In genomic region chr8:124301935-124302555, GRCm38 (mm10) we compare ENCODE assay signal across 20 mouse cellular contexts.
A peak's percentile ranks its signal among the peaks of the same experiment; 100 is the strongest.
DNase-seq lines count a peak whose midpoint lies in the region; ATAC-seq and TF ChIP-seq lines count a peak whose summit lies in the region.
"Had no signal": no experiment of that assay in that cellular context is flagged by ENCODE, and none has a peak within 500 bp of the region (broad histone marks: within the 10 kb centered on the region; RNA-seq: fewer than 3 reads in every experiment).

No protein-coding gene starts in this region.

- H3K27me3 ChIP-seq in forebrain, embryonic 14.5 days (replicated peaks; ENCODE audit: control insufficient read depth, insufficient read depth, low read length) = no peaks in the 10 kb centered on the region
- no peaks in the 10 kb centered on the region for H3K27me3 ChIP-seq in forebrain, embryonic 13.5 days
- no peaks in the 10 kb centered on the region for H3K27me3 ChIP-seq in hindbrain, embryonic 10.5 days (ENCODE audit: insufficient read depth, poor library complexity, severe bottlenecking)
- no peaks in the 10 kb centered on the region for H3K27me3 ChIP-seq in hindbrain, postnatal 0 days (ENCODE audit: insufficient read depth, low read length)
- H3K27me3 ChIP-seq: CH12.LX; hindbrain, embryonic 12.5 days; Patski had no signal

- no peaks in the 10 kb centered on the region for H3K4me1 ChIP-seq in forebrain, embryonic 14.5 days (ENCODE audit: control insufficient read depth, insufficient read depth, low read length)
- no peaks in the 10 kb centered on the region for H3K4me1 ChIP-seq in forebrain, embryonic 13.5 days
- peaks cover 31% of the 10 kb centered on the region for H3K4me1 ChIP-seq in hindbrain, embryonic 10.5 days (replicated peaks)
- H3K4me1 ChIP-seq in hindbrain, postnatal 0 days (ENCODE audit: insufficient read depth, low read length) = no peaks in the 10 kb centered on the region

- no peak overlapping the region for H3K4me3 ChIP-seq in forebrain, embryonic 14.5 days (ENCODE audit: low read depth, low read length)
- no peak overlapping the region for H3K4me3 ChIP-seq in forebrain, embryonic 13.5 days
- H3K4me3 ChIP-seq in hindbrain, embryonic 10.5 days = no peak overlapping the region
- H3K4me3 ChIP-seq in hindbrain, postnatal 0 days (ENCODE audit: low read length) = no peak overlapping the region
- H3K4me3 ChIP-seq: embryonic facial prominence, embryonic 10.5 days; hindbrain, embryonic 12.5 days had no signal

- no peak for DNase-seq in forebrain, embryonic 14.5 days (ENCODE audit: low spot score)
- no peak for DNase-seq in hindbrain, embryonic 10.5 days (ENCODE audit: low spot score)
- DNase-seq in hindbrain, postnatal 0 days (ENCODE audit: low spot score) = no peak
- peak; percentile 63 for DNase-seq in brain, adult 2 months (ENCODE audit: low read depth, low spot score)
- no peak for DNase-seq in right cerebral cortex, postnatal 4 days
- no peak for DNase-seq in layer of hippocampus, adult 18-20 months (ENCODE audit: low spot score in 2 of 2)
- DNase-seq: adrenal gland, adult 8-10 months; cerebellum, adult 11 months; cerebellum, adult 9-10 months; cerebellum, postnatal 36 days; kidney, adult 11 months had no signal

- no peaks in the 10 kb centered on the region for H3K9me3 ChIP-seq in forebrain, embryonic 14.5 days (replicated peaks; ENCODE audit: control insufficient read depth, low read length)
- no peaks in the 10 kb centered on the region for H3K9me3 ChIP-seq in forebrain, embryonic 13.5 days (replicated peaks)
- H3K9me3 ChIP-seq in hindbrain, embryonic 10.5 days = no peaks in the 10 kb centered on the region
- no peaks in the 10 kb centered on the region for H3K9me3 ChIP-seq in hindbrain, postnatal 0 days (ENCODE audit: low read length)
- H3K9me3 ChIP-seq: embryonic facial prominence, embryonic 10.5 days; hindbrain, embryonic 12.5 days had no signal

- WGBS in forebrain, embryonic 14.5 days = 95% methylated on average over 7 of the region's 7 CpGs
- 92% methylated on average over 7 of the region's 7 CpGs for WGBS in forebrain, embryonic 13.5 days
- 90% methylated on average over 7 of the region's 7 CpGs for WGBS in hindbrain, embryonic 10.5 days
- 75% methylated on average over 7 of the region's 7 CpGs for WGBS in hindbrain, postnatal 0 days

- H3K9ac ChIP-seq in forebrain, embryonic 14.5 days (ENCODE audit: low read length) = no peak overlapping the region
- H3K9ac ChIP-seq in forebrain, embryonic 13.5 days = no peak overlapping the region
- H3K9ac ChIP-seq in hindbrain, postnatal 0 days (replicated peaks; ENCODE audit: low read length) = no peak overlapping the region
- H3K9ac ChIP-seq: hindbrain, embryonic 12.5 days had no signal

- H3K27ac ChIP-seq in forebrain, embryonic 14.5 days (ENCODE audit: low read depth, low read length) = peak overlapping the region; percentile 7; the same call in 1 of the 2 replicates
- no peak overlapping the region for H3K27ac ChIP-seq in forebrain, embryonic 13.5 days
- H3K27ac ChIP-seq in hindbrain, embryonic 10.5 days = peak overlapping the region; percentile 66; the same call in 1 of the 2 replicates
- no peak overlapping the region for H3K27ac ChIP-seq in hindbrain, postnatal 0 days
- H3K27ac ChIP-seq: embryonic facial prominence, embryonic 10.5 days; hindbrain, embryonic 12.5 days had no signal

- no peak overlapping the region for H3K4me2 ChIP-seq in forebrain, embryonic 14.5 days (ENCODE audit: low read length)
- H3K4me2 ChIP-seq in forebrain, embryonic 13.5 days = no peak overlapping the region
- H3K4me2 ChIP-seq in hindbrain, postnatal 0 days (ENCODE audit: low read depth, low read length) = no peak overlapping the region
- H3K4me2 ChIP-seq: heart, embryonic 11.5 days; hindbrain, embryonic 12.5 days had no signal

- TF ChIP-seq CTCF in hindbrain, postnatal 0 days (IDR thresholded peaks at IDR 0.05; ENCODE audit: low read depth) = no peak

- ATAC-seq in forebrain, embryonic 14.5 days = no peak
- ATAC-seq in forebrain, embryonic 13.5 days = no peak
- no peak for ATAC-seq in hindbrain, postnatal 0 days
- peak; percentile 38 for ATAC-seq in megakaryocyte, adult 5-6 weeks (ENCODE audit: poor library complexity, severe bottlenecking)
- ATAC-seq: forebrain, embryonic 16.5 days; hindbrain, embryonic 16.5 days had no signal

- H3K36me3 ChIP-seq in forebrain, embryonic 14.5 days (ENCODE audit: control insufficient read depth, insufficient read depth, low read length) = peaks cover 5% of the 10 kb centered on the region; the same call in 1 of the 2 replicates
- peaks cover 26% of the 10 kb centered on the region for H3K36me3 ChIP-seq in forebrain, embryonic 13.5 days (ENCODE audit: poor library complexity, severe bottlenecking)
- peaks cover 51% of the 10 kb centered on the region for H3K36me3 ChIP-seq in hindbrain, embryonic 10.5 days
- H3K36me3 ChIP-seq in hindbrain, postnatal 0 days (ENCODE audit: insufficient read depth, low read length) = no peaks in the 10 kb centered on the region

Comparison
In these comparisons a context has a peak if more than half of its experiments do, and no peak if none do; other contexts are left out.
1. H3K27ac ChIP-seq: peak in forebrain, embryonic 14.5 days (single experiment) and hindbrain, embryonic 10.5 days (single experiment); none in forebrain, embryonic 13.5 days (single experiment) and hindbrain, postnatal 0 days (single experiment).